Mouse (Mus musculus): ENCODE measurements around the gene Slk.

DNA sequence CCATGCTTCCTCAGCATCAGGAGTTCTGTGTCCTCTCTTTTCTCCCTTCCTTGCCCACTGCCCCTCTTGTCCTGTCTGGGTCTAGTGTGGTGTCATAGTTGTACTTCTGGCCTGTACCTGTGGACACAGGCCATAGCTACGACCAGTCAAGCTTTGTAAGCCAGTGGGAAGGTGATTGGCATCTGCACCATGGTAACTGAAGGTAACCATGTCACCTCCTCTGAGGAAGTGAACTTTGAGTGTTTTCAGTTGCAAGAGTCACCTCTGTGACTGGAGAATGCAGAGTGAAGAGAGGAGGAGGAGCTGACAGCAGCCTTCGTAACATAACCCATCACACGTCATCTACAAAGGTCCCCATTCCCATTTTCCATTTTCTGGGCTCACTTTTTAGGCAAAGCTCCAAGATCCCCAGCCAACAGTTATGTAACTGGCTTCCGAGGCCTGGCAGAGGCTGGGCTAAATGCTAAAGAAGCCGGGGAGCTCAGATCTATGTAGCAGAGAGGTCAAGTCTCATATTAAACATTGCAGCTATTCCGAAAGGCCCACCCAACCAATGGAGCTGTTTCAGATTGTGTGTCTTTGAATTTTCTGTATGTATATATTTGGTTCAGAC, 67.1 kb downstream of the Slk start:
- TF ChIP-seq CTCF (conservative IDR thresholded peaks at IDR 0.05 in 1 of 2, IDR thresholded peaks at IDR 0.05 in 1 of 2; ENCODE audit: low read depth in 2 of 2, low read length in 2 of 2) (no peak), USF1 (IDR thresholded peaks at IDR 0.05; ENCODE audit: low read depth, low read length) (no peak), ELF1 (IDR thresholded peaks at IDR 0.05; ENCODE audit: low read depth, low read length) (no peak), POLR2AphosphoS2 (IDR thresholded peaks at IDR 0.05; ENCODE audit: low read depth, low read length) (no peak), POLR2A (IDR thresholded peaks at IDR 0.05; ENCODE audit: low read depth, low read length) (no peak), MAX (IDR thresholded peaks at IDR 0.05; ENCODE audit: low read length) (no peak), MAZ (IDR thresholded peaks at IDR 0.05; ENCODE audit: low read depth, low read length) (no peak), HCFC1 (IDR thresholded peaks at IDR 0.05; ENCODE audit: low read depth, low read length) (no peak)

All from CH12.LX (cell line).